Mouse (Mus musculus) testis, postnatal 10 days (tissue): ENCODE measurements around the gene 9430015G10Rik.
"Not testable (repeated sequence)": the region's sequence is repeated elsewhere in the genome, so short reads cannot be mapped to it uniquely, and the experiment has no call there.

ENCODE experiments used
- DNase-seq: peaks from one replicate; pipeline ENCODE4 v3.0.0; 2021; ENCODE audit warnings: low spot score

Gene 9430015G10Rik

GRCm38 (mm10) chr4:156097770-156098366 lies 11.9 kb upstream of the 9430015G10Rik start:
- no peak for DNase-seq

GRCm38 (mm10) chr4:156099427-156099826 lies 10.4 kb upstream of the 9430015G10Rik start:
- no peak for DNase-seq

- no peak for DNase-seq
Measured at GRCm38 (mm10) chr4:156100501-156100900, 9.3 kb upstream of the 9430015G10Rik start.

- DNase-seq: no peak
Measured at GRCm38 (mm10) chr4:156101481-156101903, 8.3 kb upstream of the 9430015G10Rik start.

- DNase-seq: no peak
Measured at GRCm38 (mm10) chr4:156103342-156103741, 6.4 kb upstream of the 9430015G10Rik start.

- peak; percentile 65 for DNase-seq
Measured at GRCm38 (mm10) chr4:156108606-156109546, 906 bp upstream of the 9430015G10Rik start.

GRCm38 (mm10) chr4:156124077-156124476 lies 14.3 kb downstream of the 9430015G10Rik start:
- no peak for DNase-seq

- DNase-seq: no peak
Measured at GRCm38 (mm10) chr4:156125393-156125792, 15.6 kb downstream of the 9430015G10Rik start.

- DNase-seq: no peak
Measured at GRCm38 (mm10) chr4:156126841-156127240, 17.1 kb downstream of the 9430015G10Rik start.

GRCm38 (mm10) chr4:156128746-156129145 lies 19.0 kb downstream of the 9430015G10Rik start:
- DNase-seq: no peak

GRCm38 (mm10) chr4:156130436-156130835 lies 20.7 kb downstream of the 9430015G10Rik start, which contains the start of gene Rnf223:
Gene Rnf223 (plus strand): TSS chr4:156130513.
- DNase-seq: no peak

- peak; percentile 12 for DNase-seq
Measured at GRCm38 (mm10) chr4:156130940-156131339, 21.2 kb downstream of the 9430015G10Rik start.

GRCm38 (mm10) chr4:156133334-156133733 lies 23.6 kb downstream of the 9430015G10Rik start:
- no peak for DNase-seq

GRCm38 (mm10) chr4:156133943-156134605 lies 24.3 kb downstream of the 9430015G10Rik start:
- DNase-seq: peak; percentile 32

- DNase-seq: no peak
Measured at GRCm38 (mm10) chr4:156135112-156135511, 25.3 kb downstream of the 9430015G10Rik start.

GRCm38 (mm10) chr4:156135801-156136200 lies 26.0 kb downstream of the 9430015G10Rik start:
- DNase-seq: no peak

- DNase-seq: no peak
Measured at GRCm38 (mm10) chr4:156136285-156137100, 26.7 kb downstream of the 9430015G10Rik start.

GRCm38 (mm10) chr4:156150887-156151286 lies 41.1 kb downstream of the 9430015G10Rik start:
- not testable (repeated sequence) for DNase-seq

- DNase-seq: no peak
Measured at GRCm38 (mm10) chr4:156154771-156155170, 45.0 kb downstream of the 9430015G10Rik start.

- DNase-seq: peak; percentile 35
Measured at GRCm38 (mm10) chr4:156166477-156166876, 56.7 kb downstream of the 9430015G10Rik start.

- peak; percentile 35 for DNase-seq
Measured at GRCm38 (mm10) chr4:156168611-156169010, 58.8 kb downstream of the 9430015G10Rik start.
